Mouse (Mus musculus) cerebellum, postnatal 36 days (tissue): ENCODE results near the gene Dusp18.
A peak's percentile ranks its signal among the peaks of the same experiment; 100 is the strongest.

ENCODE experiments used
- DNase-seq, 2 experiments: peaks; one replicate each; pipeline ENCODE4 v3.0.0; 2021 to 2022; ENCODE audit warnings: mixed read lengths in 2 of 2

Dusp18 gene

GRCm38 (mm10) chr11:3894406-3895281, at the start of gene Dusp18, which contains the start of gene 4921536K21Rik:
Dusp18 (plus strand) TSS chr11:3895240.
4921536K21Rik (minus strand) TSS chr11:3895098.
- peak; percentile 67 to 71 for DNase-seq

- DNase-seq: no peak
These were observed 48.7 kb upstream of the Dusp18 start for GRCm38 (mm10) chr11:3846351-3846750.

- peak in 1 of 2 experiments; percentile 38 for DNase-seq
These were observed 45.3 kb upstream of the Dusp18 start for GRCm38 (mm10) chr11:3849469-3850314.

- DNase-seq: no peak
These were observed 44.8 kb upstream of the Dusp18 start for GRCm38 (mm10) chr11:3850315-3850614.

- DNase-seq: no peak
These were observed 44.2 kb upstream of the Dusp18 start for GRCm38 (mm10) chr11:3850746-3851277.

GRCm38 (mm10) chr11:3851872-3852271, 43.2 kb upstream of the Dusp18 start:
- no peak for DNase-seq

- no peak for DNase-seq
These were observed 42.0 kb upstream of the Dusp18 start for GRCm38 (mm10) chr11:3853031-3853430.

GRCm38 (mm10) chr11:3853481-3854034, 41.5 kb upstream of the Dusp18 start:
- DNase-seq: peak; percentile 92 to 97

- no peak for DNase-seq
These were observed 40.9 kb upstream of the Dusp18 start for GRCm38 (mm10) chr11:3854156-3854555.

- peak in 1 of 2 experiments; percentile 23 for DNase-seq
These were observed 39.2 kb upstream of the Dusp18 start for GRCm38 (mm10) chr11:3855846-3856245.

GRCm38 (mm10) chr11:3857902-3858301, 37.1 kb upstream of the Dusp18 start:
- DNase-seq: no peak

GRCm38 (mm10) chr11:3859778-3860177, 35.3 kb upstream of the Dusp18 start:
- DNase-seq: no peak

- DNase-seq: no peak
These were observed 34.7 kb upstream of the Dusp18 start for GRCm38 (mm10) chr11:3860361-3860760.

GRCm38 (mm10) chr11:3862661-3863453, 32.2 kb upstream of the Dusp18 start:
- DNase-seq: peak; percentile 56 to 61

GRCm38 (mm10) chr11:3863454-3864112, 31.5 kb upstream of the Dusp18 start, which contains the start of gene Osbp2:
Osbp2 (minus strand) TSS chr11:3863903.
- DNase-seq: peak; percentile 83 to 89

GRCm38 (mm10) chr11:3864343-3864742, 30.7 kb upstream of the Dusp18 start:
- no peak for DNase-seq

- DNase-seq: peak; percentile 43 to 47
These were observed 18.6 kb upstream of the Dusp18 start for GRCm38 (mm10) chr11:3876419-3876818.

- DNase-seq: no peak
These were observed 16.4 kb upstream of the Dusp18 start for GRCm38 (mm10) chr11:3878660-3879059.

- DNase-seq: peak; percentile 84 to 90
These were observed 15.2 kb upstream of the Dusp18 start for GRCm38 (mm10) chr11:3879836-3880235.

GRCm38 (mm10) chr11:3883711-3884110, 11.3 kb upstream of the Dusp18 start:
- no peak for DNase-seq

GRCm38 (mm10) chr11:3887331-3887730, 7.7 kb upstream of the Dusp18 start:
- peak; percentile 34 to 41 for DNase-seq

- no peak for DNase-seq
These were observed 1.1 kb upstream of the Dusp18 start for GRCm38 (mm10) chr11:3893970-3894369.
